Mouse (Mus musculus): ENCODE results near the gene Prr5l.

The Prr5l gene

DNA sequence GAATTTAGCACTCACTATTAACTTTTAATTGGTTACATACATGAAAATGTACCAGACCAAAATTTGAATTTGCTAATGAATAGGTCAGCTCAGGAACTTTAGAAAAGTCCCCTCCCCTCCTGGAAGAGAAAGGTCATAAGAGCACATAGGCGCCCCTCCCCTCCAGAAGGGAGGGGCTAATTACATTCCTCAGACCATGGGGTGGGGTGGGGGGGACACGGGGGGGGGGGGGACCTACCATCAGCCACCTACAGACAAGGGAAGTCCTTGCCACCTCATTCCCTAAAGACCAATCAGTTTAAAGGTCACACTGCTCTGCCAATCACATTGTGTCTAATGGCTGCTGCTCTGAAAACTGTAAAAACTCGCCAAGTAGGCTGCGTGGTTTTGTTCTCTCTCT, 59.0 kb downstream of the Prr5l start:
- in situ Hi-C loops (cut with MboI, MseI) = no loop called here

DNA sequence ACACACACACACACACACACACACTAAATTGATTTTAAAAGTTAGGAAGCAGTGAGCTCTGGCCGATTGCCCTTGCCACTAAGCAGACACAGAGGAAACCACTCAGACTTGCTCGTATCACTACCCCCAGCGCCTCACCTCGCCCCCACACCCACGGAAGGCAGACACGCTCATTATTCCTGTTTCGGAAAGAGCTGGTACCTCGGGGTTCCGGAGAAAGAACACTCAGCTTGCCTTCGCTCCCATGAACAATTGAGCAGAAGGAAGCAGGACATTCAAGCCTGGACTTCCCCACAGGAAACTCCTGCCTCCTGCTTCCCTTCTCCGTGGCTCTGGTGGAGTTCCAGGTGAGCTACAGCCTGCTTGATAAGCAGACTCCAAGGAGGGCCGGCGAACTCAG, 60.0 kb downstream of the Prr5l start:
- in situ Hi-C loops (cut with MboI, MseI) = no loop called here

DNA sequence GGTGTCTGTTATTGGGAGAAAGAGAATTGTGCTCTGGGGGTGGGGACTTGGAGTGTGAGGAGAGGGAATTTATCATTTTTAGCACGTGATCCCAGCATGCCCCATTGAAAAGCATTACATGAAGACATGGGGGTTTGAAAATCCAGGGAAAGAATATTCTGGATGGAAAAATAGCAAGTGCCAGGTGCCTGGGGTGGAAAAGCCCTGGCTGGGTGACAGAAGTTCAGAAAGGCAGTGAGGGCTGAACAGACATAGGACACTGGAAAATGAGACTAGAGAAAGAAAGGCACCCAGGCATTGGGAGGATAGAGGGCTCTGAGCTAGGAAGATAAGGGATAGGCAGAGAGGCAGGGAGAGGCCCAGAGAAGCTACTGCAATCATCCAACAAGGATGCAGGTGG, 62.0 kb downstream of the Prr5l start:
- in situ Hi-C loops (cut with MboI, MseI) = no loop called here

DNA sequence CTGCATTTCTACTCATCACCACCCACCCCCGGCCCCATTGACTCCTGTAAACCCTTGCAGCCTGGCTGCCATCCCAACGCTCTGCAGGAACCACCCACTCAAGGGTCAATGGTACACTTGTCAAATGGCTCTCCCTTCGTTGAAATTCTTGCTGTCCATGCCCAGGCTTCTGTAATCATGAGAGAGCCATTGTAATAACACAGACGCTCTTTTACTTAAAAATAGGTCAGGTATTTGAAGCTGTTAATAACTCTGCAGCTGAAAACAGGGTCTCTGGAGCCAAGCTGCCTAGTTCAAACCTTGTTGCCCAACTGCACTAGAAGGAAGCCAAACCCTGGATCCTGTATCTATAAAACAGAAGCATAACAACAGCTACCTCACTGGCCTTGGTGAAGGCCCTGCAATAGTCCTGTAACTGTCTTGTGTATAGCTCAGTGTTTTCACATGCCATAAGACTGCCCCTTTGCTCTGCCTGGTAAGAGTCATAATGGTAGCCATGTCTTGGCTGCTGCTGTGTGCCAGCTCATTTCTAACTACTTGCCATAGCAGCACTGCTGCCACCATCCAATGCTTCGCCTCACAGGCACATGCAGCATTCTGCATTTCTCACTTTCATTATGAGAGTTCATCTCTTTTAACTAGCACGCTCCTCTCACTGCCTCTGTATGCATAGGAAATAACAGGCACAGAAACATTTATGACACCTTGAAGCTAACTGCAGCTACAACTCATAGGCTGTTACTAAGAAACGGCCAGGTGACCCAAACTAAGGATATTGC, 63.7 kb downstream of the Prr5l start:
- in situ Hi-C loops (cut with MboI, MseI) = no loop called here

DNA sequence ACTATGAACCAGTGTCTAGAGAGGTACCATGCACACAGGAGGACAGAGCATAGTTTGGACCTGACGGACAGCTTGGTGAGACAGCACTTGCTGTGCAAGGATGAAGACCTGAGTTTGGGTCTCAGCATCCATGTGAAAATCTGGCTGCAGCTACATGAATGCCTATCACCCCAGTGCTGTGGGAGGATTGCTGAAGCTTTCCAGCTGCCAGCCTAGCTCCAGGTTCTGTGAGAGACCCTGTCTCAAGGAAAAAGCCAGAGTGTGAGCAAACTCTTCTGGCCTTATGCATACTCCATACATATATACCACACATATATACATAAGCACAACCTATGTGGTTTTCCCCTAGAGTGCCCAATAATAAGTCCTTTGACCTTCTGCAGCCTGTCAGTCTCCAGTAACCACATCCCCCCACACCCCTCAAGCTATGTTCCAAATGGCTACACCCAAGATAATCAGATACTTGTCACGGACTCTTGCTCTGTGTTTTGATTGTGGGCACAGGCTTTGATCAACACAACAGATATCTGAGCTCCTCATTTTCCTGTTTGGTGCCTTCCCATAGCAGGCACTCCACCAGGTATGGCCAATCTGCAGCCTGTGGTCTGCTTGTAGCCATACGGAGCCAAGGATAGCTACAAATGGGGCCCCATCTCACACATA, 66.0 kb downstream of the Prr5l start:
- in situ Hi-C loops (cut with MboI, MseI) = no loop called here

DNA sequence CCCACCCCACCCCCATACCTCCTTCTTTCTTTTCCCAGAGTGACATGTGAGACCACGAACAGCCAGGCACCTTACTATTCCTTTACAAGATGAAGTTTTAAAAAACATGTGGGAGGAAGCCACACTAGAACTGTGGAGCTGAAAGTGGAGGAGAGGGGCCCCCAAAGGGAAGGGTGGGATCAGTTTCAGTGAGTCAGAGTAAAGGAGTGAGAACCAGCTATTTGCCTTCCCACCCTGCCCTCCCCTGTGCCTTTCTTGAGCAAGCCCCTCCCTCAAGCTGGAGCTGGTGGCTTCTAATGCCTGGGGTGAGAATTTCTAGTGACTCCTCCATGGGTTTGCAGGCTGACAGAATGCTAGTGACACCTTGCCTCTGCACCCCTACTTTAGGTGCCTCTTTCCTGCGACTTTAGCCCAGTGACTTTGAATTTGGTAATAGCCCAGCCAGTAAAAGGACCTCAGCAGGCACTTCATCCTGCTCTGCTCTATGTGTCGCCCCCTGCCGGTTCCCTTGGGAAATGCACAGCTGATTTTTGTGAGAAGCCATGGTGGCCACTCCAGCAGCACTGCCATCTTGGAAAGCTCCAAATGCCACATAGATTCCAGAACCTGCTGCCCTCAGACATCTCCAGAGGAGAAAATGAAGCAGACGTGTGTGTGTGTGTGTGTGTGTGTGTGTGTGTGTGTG, 67.4 kb downstream of the Prr5l start:
- in situ Hi-C loops (cut with MboI, MseI) = no loop called here

DNA sequence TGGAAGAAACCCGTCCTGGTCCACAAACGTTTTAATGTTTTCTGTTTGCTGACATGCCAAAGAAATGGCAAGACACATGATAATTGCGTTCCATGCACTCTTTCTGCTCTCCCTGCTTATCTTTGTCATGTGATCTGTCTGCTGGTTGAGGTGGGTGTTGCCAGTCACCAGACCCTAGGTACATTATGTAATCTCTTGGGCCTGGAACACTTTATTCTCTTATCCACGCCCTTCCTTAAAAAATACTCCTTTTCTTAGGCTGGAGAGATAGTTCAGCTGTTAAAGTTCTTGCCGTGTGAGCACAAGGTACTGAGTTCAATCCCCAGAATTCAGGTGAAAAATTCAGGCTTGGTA, 68.6 kb downstream of the Prr5l start:
- in situ Hi-C loops (cut with MboI, MseI) = no loop called here

DNA sequence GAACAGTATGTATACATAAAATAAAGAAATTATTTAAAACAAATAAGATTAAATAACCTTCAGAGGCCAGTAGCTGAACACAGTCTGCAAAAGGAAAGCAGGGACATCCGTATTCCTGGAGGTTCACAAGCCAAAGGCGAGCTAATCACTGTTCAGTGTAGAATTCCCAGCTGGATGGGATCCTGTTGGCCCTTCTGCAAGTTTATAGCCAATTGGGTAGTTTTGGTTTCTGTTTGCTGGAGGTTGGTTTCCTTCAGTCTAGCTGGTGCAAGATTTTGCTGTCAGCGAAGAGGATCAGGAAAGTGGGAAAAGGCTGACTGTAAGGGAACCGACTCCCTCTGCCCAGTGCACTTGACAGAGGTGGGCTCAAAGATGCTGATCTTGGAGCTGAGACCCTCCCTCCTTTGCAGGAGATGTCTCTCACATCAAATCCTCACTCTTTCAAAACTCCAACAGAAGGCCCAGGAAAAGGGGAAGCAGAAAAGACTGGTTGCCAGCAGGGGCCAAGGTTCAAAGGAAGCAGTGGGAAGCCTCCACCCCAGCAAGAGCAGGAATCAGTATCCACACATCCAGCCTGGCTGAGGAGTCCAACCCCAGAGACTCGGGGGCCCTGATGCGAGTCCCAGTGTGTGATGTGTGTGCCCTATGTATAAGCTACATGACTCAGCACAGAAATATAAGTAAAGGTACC, 69.1 kb downstream of the Prr5l start:
- in situ Hi-C loops (cut with MboI, MseI) = no loop called here

DNA sequence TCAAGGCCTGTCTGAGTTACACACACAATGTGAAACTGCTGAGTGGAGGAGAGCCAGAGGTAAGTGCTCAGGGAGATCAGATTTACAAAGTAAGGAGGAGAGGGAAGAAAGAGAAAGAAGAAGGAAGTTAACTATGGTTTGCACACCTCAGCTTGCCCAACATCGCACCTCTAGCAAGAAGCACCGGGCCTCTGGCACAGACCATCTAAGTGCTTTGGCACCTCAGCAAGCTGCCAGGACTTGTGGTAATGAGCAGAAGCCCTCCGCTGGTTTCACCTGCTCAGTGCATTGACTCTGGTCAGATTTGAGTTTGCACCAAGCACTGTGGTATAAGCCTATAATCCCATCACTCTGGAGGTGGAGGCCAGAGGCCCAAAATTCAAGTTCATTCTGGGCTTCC, 70.9 kb downstream of the Prr5l start:
- in situ Hi-C loops (cut with MboI, MseI) = no loop called here

DNA sequence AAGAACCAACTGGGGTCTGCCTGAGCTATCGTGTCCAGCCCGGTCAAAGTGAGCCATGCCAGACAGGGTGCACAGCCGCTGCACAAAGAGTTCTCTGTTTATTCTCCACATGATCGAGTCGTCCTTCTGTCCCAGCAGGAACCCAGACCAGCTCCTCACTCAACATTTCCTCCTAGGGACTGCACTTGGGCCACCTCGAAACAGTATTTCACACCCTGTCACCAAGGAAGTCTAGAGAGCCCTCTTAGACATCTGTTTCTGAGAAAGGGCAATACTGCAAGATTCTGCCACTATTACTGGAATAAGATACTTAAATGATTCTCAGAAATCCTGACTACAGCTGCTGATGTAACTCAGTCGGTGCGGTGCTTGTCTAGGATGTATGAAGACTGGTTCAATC, 72.1 kb downstream of the Prr5l start:
- in situ Hi-C loops (cut with MboI, MseI) = no loop called here

DNA sequence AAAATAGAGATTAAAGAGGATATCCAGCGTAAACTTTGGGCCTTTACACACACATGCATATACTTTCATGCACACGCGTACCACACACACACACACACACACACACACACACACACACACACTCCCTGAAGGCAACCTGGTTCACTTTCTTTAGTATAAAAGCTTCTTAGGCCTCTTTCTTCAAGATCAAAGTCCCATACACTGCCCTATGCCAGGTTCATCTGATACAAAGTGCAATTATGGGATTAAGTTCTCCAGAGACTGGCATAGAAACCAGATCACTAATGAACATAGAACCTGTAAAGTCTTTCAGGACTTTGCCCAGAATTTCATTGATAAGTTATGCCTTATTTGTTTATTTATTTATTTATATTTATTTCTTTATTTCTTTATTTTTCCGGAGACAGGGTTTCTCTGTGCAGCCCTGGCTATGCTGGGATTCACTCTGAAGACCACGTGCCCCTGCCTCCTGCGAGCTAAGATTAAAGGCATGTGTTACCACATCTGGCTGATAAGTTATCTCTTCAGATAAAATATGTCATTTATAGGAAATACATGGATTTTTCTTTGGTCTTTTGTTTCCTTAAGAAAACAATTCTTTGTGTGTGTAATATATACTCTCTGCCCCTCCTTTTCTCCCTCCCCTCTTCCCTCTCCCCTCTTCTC, 73.1 kb downstream of the Prr5l start:
- in situ Hi-C loops (cut with MboI, MseI) = loop anchor here in 1 of 2 experiments (5.0 to 10.0 kb wide), 2 partner anchors 92 to 1075 kb away; no protein-coding TSS in a partner anchor

DNA sequence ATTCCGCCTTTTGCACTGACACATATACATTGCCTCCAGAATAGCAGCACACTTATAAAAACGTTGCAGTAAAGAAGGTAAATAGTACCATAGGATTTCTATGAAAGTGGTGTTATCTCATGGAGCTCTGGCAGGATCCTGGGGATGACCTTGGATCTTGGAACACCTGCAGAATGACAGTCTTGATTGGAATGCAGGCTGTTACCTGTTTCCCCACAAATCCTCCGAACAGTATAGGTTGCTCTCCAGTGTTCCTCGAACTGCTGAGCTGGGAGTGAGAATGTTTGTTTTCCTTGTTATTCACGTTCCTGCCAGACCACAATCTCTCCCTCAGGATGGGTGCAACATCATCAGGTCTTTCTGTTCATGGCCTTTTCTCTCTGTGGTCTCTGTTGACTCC, 75.1 kb downstream of the Prr5l start:
- in situ Hi-C loops (cut with MboI, MseI) = loop anchor here in 1 of 2 experiments (5.0 to 10.0 kb wide), 2 partner anchors 90 to 1077 kb away; no protein-coding TSS in a partner anchor

DNA sequence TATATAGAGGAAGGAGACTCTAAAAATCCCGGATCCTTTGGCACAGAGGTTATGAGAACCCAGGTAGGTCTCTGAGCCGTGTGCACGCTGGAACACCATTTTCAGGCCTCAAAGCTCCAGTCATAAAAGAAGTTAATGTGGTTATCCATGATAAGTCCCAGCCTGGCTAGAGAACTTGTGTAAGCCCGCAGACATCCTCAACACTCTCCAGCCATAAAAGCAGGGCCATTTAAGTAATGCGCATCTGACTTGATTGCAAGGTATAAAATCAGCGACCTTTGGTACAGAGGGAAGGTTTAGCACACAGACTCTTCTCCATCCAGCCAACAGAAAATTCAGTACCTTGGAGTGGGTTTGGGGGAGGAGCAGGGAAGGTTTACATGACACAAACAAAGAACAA, 80.6 kb downstream of the Prr5l start:
- in situ Hi-C loops (cut with MboI, MseI) = loop anchor here in 1 of 2 experiments (10.0 kb wide), 1 partner anchor 1083 kb away; no protein-coding TSS in a partner anchor

DNA sequence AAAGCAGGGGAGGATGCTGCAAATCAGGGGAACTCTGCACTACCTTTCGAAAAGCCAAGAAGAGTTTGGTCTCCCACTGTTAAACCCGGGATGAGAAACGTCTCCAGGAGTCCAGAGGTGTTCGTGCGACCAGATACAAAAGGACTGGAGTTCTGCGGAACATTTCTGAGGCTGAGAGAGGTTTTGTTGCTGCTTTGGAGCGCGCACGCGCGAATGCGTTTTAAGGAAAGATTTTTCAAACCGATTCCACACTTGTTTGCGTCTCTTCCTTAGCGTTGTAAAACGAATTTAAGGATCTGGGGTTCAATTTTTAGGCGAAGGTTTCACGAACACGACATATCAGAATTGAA, 85.0 kb downstream of the Prr5l start:
- in situ Hi-C loops (cut with MboI, MseI) = loop anchor here in 1 of 2 experiments (5.0 kb wide), 1 partner anchor 81 kb away; no protein-coding TSS in a partner anchor

DNA sequence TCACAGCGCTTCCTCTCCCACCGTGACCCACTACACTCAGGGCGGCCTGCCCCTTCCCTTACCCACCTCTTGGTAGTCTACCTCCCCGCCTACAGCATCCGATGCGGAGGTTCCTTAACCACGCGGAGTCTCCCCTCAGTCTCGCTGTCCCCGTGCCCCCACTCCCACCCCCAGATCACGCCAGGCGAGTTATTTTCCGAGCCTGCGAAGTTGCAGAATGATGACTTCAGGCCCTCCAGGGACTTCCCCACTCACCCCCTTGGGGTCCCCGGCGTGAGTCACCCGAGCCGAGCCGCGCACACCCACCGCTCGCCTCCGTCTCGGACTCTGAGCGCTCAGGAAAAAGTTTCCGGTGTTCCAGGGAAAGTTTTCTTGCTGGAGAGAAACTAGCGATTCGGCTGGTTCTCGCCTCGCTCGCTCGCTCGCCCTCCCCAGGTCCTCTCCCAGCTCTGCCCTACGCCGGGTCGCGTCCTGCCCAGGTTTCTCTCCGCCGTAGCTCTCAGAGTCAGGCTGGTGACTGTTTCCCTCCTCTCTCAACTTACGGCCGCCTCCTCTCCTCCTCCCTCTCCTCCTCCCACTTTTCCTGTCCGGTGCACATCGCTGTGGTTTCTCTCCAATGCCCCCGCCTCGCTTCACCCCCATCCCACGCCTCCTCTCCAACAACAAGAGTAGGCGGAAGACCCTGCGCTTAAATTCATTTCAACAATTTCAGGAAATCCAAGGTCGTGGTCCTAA, 85.5 kb downstream of the Prr5l start:
- in situ Hi-C loops (cut with MboI, MseI) = loop anchor here in 1 of 2 experiments (5.0 kb wide), 1 partner anchor 80 kb away; no protein-coding TSS in a partner anchor

DNA sequence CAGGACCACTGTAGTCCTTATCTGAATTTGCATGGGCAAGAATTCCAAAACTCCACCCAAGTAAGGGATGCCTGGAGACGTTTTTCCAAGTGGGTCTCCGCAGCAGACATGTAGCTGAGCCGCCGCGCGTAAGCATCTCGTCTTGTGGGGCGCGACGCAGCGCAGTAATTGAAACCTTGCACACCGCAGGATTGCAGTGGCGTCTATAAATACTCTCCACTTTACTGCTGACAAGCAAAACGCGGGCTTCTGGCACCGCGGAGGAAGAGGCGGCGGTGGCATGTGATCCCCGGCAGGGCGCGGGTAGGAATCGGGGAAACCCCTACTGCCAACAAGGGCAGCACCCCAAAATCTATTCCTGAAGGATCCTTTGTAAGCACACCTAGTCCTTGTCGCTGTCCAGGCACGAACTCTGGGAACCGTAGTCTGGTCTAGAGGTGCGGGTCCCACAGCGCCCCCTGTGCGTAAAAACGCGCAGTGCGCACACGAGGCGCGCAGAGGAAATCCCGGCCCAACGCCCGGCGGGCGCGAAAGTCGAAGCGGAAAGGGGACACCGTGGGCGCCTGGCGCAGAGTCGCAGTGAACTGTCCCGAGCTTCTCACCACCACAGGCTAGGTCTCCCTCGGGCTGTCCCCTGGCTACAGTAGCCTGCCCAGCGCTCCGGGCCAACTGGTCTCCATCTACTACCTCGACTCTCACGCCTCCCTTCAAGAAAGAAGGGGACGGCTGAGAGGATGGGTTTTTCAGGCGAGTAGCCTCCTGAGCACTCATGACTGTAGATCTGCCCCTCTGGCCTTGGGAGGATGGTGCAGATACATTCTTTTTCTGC, 86.3 kb downstream of the Prr5l start:
- in situ Hi-C loops (cut with MboI, MseI) = loop anchor here in 1 of 2 experiments (5.0 kb wide), 1 partner anchor 79 kb away; no protein-coding TSS in a partner anchor

DNA sequence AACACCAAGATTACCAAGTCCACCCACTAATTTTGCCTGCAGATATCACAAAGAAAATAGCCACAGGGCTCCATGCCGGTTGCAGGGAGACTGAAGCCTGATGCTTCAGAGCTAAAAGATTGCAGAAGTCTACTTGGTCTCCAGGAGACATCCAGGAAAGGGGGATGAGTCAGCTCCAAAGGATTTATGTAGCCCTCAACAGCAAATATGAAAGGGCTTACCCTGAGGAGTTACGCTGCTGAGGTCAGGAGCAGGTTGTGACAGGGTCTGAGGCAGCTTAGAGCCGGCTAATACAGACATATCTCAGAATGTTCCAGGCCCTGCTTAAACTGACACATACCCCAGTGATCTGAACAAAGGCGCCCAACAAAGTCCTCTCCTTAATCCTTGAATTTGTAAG, 90.7 kb downstream of the Prr5l start:
- in situ Hi-C loops (cut with MboI, MseI) = no loop called here

DNA sequence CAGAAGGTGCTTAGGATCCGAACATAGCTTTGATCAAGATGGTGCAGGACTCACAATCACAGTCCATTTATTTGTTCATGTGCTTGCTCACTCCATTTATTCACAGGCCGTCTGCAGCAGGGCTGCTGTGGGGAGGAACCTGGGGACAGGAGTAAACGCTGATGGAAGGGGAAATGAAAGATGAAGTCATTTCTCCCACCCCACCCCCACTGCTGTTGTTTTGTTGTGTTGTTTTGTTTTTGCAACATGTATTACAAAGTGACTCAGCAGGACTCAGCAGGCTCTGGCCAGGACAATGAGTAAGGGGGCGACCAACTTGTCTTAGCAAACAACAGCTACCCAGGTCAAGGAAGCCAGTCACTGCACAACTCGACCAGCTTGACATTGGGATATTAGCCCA, 99.6 kb downstream of the Prr5l start:
- in situ Hi-C loops (cut with MboI, MseI) = no loop called here

DNA sequence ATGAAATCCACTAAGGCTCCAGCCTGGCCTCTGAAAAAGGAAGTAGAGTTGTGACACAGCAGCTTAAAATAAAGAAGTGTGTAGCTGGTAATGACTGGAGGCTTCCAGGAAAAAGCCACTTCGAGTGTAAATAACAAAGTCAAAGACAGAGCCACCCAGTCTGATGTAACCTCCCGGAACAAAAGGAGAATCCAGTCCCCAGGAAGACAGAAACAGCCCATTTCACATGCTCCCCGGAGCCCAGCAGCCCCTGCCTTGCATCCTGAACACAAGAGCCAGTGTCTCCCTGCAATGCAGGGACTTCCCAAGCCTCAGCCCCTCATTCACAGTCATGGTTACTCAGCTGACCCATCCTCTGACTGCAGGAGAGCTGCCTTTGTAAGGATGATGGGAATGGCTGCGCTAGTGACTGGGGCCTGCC, 101.5 kb downstream of the Prr5l start:
- in situ Hi-C loops (cut with MboI, MseI) = no loop called here

DNA sequence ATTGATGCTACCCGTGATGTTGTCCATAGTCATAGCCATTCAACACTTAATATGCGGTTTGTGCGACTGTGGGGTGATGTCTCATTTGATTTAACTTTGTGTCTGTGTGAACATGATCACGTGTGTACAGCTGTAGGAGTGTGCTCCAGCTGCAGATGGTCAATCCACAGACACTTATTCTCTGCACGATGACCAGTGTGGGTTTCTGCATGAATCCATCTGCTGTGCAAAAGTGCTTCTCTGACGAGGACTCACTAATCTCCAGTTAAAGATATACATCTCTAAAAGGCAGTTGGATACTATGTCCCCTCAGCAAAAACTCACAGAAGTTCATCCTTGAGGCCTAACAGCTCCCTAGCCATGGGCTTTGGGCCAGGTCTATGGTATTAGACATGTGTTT, 104.7 kb downstream of the Prr5l start:
- in situ Hi-C loops (cut with MboI, MseI) = loop anchor here (10.0 kb wide), 2 partner anchors 303 to 1467 kb away; no protein-coding TSS in a partner anchor

Measured in T-helper 17 cell (primary cell).